Mouse (Mus musculus): ENCODE data around the gene Kmt5a. TPM values are rescaled to one million over a fixed set of nuclear protein-coding genes. Genes with fewer than 3 reads are reported as not detected.
"Not testable (repeated sequence)": the region's sequence is repeated elsewhere in the genome, so short reads cannot be mapped to it uniquely, and the experiment has no call there.

The Kmt5a gene
- total RNA-seq, 2 experiments from 2014 or later = 134 to 312 TPM

DNA sequence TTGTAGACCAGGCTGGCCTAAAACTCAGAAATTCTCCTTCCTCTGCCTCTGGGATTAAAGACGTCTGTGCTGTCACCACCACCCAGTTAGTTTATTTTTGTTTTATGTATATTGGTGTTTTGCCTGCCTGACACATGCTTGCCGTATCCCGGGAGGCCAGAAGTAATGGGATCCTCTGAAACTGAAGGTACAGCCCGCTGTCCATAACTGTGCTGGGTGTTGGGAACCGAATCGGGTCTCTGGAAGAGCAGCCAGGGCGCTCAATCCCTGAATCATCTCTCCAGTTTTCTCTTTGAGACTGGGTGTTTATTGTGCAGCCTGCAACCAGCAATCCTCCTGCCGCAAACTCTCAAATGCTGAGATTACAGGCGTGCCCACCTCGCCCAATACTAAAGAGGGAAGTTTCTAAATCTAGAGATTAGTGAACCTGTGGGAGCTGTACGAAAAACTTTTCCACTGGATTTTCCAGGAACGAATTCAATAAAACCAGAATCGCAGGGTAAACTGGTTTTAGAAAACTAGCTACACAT, 42.8 kb downstream of the Kmt5a start:
- no peak for ATAC-seq (replicated peaks; ENCODE audit: poor library complexity)

DNA sequence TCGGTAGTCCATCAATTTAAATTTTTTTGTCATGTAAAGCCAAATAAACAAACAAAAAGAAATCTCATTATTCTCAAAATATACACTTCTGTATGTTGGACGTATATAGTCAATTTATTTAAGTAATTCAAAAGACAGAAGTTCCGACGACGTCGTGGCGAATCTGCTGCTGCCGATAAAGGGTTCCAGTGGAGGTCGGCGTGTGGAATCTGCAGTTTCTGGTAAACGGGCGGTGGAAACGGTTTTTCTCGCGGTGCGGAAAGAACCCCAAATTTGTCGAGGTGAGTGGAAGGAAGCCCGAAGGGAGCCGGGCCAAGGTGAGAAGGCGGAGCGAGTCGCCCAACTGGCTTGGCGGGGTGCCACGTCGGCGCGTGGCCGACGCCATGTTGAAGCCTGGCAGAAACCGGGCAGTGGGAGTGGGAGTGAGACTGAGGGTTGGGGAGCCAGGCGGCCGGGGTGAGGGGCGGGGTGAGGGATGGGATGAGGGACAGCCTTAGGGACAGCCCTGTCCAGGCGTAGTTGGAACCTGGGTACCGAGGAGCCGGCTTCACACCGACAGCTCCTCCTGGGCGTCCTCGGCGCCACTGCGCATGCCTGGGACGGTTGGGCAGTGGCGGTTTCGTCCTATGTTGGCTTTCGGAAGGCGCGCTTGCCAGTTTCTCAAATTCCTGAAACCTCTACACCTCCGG, 43.4 kb downstream of the Kmt5a start, which contains the start of gene Snrnp35:
Gene Snrnp35 (plus strand): TSS at position 169 of the 689 bp plus-strand sequence.
- ATAC-seq (replicated peaks; ENCODE audit: poor library complexity) = peak; percentile 77

DNA sequence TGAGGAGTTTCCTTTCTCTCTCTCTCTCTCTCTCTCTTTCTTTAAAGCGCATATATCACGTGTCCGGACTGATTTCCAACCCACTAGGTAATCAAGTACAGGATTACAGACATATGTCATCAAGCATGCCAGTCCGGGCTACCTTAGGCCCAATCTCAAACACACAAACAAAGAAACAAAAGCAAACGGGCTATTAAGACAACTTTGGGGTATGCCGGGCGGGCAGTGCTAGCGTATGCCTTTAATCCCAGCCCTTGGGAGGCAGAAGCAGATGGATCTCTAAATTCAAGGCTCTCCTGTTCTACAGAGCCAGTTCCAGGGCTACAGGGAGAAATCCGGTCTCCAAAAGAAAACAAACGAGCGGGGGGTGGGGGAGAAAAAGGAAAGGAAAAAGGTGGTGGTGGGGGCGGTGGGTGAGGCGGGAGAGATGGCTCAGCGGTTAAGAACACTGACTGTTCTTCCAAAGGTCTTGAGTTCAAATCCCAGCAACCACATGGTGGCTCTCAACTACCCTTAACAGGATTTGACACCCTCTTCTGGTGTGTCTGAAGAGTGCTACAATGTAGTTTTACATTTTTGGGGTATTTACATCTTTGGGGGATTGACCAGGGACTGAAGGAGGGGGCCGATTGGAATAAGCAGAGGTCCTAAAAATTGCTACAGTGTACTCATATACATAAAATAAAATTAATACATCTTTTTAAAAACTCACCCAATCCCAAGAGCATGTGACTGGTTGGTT, 44.1 kb downstream of the Kmt5a start:
- no peak for ATAC-seq (replicated peaks; ENCODE audit: poor library complexity)

DNA sequence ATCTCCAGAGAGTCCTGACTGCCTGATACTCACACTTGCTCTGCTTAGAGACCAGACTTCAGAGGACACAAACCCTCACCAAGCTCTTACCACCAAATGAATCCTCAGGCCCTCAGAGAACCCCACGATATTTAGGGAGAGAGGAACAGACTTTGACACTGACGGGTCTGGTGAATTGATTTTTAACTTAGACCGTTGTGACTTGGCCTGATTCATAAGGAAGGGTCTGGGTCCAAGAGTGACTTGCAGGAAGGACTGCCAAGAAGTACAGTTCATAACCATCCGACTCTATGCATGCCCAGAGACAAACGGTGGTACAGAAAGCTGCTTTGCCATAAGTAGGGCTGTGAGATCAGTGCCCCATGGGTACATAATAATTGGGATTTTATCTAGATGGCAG, 45.9 kb downstream of the Kmt5a start:
- ATAC-seq (replicated peaks; ENCODE audit: poor library complexity) = no peak

DNA sequence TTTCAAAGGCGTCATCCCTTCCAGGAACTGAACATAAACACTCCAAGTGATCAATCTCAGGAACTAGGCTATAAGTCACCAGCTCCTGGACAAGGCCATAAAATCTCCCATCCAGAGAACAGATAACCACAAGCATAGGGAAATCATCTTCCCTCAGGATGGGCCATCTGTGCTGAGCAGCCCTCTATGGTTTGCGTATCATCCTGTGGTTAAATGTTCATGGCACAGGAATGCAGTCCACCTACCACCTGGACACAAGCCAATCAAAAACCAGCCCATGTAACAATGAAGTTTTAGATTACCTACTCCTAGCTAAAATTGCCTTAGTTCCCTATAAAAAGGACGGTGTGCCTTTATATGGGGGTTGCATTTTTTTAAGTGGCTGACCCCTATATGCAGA, 49.2 kb downstream of the Kmt5a start:
- ATAC-seq (replicated peaks; ENCODE audit: poor library complexity) = no peak

DNA sequence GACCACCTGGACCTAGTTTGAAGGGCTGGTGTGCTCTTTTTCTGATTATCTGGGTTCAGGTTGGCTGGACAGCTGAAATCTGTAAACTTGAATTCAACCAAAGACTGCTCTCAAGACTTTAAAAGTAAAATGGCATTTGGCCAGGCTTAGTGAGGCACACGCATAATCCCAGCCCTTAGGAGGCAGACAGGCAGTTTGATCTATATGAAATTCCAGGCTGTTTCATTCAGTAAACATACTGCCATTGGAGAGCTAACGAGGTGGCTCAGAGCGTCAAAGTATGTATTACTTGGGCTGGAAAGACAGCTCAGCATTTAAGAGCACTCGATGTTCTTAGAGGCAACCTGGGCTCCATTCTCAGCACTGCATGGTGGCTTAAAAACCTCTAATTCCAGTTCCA, 52.0 kb downstream of the Kmt5a start:
- no peak for ATAC-seq (replicated peaks; ENCODE audit: poor library complexity)

DNA sequence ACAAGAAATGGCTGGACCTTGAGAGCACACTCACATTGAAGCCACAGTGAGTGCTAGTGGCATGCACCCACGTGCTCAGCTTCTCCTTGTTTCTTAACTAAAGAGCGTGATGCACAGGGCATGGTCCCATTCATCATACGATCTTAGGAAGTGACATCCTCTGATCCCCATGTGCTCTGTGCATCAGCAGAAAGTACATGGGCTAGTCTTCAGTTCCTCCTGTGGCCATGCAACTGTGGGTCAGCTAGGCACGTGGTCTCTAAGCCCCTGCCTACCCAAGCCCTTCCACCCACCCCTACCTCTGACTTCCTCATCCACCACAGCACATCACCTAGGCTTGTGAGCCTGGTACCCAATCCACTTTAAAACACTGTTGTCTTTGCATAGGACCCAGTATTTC, 52.9 kb downstream of the Kmt5a start:
- ATAC-seq (replicated peaks; ENCODE audit: poor library complexity) = peak; percentile 59

DNA sequence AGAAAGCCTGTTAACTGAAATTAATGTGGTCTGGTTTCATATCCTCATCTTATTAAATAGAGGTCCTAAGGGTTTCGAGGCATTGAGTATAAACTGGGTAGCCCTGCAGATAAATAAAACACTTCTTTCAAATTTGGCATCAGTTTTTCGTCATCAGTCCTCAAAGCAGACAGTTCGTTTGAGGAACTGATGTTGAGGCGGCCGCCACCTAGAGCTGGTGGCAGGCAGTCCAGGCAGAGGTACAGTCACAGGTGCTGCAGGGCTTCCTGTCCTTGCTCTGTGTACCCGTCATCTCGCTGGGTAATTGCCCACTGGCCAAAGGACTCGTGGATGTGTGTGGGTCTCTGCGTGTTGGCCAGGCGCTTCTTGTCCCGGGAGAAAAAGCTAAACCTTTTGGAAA, 53.7 kb downstream of the Kmt5a start:
- peak; percentile 44; the same call in 1 of the 2 replicates for ATAC-seq (replicated peaks; ENCODE audit: poor library complexity)

DNA sequence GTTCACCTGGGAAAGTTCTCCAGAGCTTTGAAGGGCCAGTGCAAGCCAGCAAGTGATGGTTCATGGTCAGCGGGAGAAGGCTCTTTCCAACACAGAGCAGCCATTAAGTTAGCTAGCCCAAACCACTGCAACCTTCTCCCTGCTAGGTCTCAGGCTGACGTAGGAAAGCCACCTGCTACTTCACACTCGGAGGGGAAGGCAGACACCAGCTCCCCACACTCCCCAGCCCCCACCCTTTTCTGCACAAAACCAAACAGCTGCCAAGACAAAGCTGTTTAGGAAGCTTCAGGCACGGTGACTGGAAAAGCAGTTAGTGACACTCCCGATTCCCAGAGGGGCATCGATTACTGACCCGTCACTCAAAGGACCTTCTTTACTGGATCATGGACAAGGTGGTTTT, 55.8 kb downstream of the Kmt5a start:
- ATAC-seq (replicated peaks; ENCODE audit: poor library complexity) = no peak

DNA sequence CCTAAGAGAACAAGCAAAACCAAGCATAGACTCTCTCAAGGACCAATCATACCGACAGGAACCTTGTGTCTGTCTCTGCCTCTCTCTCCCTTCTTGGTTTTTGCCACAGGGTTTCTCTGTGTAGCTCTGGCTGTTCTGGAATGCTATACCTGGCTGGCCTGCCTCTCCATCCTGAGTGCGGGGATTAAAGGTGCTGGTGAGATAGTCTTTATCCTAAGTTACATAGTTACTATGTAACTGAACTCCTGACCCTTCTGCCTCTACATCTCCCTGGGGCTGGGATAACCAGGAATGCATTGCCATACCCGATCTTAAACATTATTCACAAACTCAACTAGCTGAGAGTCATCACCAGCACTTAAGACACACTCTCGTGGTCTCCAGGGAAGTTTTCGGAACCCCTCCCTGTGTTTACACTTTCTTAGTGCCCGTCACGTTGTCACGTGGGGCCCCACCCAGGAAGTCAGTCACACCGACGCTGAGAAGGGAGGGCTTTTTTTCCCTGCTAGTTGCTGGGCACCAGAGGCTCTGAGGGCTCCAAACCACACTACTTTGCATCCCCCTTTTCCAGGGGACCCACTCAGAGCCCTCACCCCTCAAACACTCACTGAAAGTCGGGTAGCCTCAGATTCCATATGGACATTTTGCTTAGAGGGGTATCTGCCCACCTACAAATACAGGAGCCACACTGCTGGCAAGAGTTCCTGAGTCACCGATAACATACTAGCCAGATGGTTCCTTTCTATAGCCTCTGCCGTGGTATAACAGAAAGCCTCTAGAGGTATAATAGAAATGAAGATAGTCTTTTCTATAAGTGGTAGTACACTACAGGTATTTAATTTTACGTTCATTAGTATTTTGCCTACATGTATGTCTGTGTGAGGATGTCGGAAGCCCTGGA, 57.1 kb downstream of the Kmt5a start:
- ATAC-seq (replicated peaks; ENCODE audit: poor library complexity) = peak; percentile 36

DNA sequence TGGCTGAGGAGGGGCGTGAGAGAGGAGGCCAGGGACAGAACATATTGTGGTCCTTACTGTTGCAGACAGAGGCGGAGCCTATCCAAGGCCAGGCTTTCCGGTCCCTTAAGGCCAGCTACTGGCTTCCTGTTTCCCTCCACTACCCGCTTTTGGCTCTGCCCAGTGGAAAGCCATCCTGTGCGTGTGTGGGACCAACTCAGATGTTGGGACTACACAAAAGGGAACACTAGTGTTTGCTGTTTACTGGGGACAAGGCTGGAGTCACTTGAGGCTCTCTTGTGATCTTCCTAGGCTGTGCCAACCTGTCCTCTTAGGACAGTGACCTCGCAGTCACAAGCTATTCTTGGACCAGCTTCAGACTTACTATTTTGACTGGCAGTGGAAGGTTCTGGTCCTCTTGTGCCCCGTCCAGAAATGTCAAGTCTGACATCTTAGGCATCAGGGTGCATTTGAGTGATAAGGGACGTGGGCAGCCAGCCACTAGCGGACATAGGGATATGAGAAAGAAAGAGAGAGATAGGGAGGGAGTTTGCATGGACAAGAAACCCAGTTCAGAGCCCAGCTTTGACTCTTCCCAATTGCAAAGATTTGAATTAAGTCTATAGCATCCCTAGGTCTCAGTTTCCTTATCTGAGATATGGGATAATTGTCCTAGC, 58.6 kb downstream of the Kmt5a start:
- peak; percentile 62 for ATAC-seq (replicated peaks; ENCODE audit: poor library complexity)

DNA sequence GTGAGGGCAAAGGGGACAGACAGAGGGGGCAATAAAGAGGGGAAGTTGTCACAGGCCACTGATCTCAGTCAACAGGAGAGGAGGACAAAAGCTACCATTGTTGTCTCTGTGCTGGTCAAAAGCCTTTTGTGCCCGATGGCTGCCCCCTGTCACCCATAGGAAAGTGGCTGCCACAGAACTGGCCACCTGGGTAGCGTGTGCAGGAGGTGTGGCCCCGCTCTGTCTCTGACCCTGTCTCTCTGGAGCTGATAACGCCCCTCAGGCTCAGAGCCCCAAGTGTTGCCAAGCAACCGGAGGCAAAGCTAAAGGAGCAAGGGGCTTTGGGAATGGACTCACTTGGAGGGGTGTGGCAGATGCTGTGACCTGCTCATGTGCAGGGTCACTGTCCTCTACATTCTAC, 59.3 kb downstream of the Kmt5a start:
- peak; percentile 21; the same call in 1 of the 2 replicates for ATAC-seq (replicated peaks; ENCODE audit: poor library complexity)

DNA sequence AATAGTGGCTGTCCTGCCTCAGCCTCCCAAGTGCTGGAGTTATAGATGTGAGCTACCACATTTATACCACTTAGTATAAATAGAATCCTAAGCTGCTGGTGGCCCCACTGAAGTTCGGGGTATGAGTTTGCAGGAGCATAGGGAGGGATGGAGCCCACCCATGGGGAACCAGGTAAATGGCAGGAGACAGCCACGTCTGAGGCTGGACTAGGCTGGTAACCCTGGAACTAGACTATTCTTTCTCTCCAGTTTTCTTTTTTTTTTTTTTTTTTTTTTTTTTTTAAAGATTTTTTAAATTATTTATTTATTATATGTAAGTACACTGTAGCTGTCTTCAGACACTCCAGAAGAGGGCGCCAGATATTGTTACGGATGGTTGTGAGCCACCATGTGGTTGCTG, 60.3 kb downstream of the Kmt5a start:
- not testable (repeated sequence) for ATAC-seq (replicated peaks; ENCODE audit: poor library complexity)

DNA sequence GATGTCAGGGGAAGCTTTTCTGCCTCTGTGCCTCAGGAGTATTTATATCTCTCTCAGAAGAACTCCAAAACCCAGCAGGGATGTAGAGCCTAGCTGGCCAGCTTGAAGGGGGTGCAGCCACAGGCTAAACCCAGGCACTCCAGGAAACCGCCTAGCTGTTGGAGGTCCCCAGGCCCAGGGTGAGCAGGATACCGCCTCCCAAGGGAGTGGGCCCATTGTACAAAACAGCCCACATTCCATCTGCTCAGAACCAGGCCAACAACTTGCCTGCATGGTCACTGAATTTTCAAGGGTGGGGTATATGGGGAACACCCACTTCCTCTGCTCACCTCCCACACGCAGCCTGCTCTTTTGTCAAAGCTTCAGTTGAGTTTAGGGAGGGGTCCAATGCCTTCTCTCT, 60.8 kb downstream of the Kmt5a start:
- no peak for ATAC-seq (replicated peaks; ENCODE audit: poor library complexity)

DNA sequence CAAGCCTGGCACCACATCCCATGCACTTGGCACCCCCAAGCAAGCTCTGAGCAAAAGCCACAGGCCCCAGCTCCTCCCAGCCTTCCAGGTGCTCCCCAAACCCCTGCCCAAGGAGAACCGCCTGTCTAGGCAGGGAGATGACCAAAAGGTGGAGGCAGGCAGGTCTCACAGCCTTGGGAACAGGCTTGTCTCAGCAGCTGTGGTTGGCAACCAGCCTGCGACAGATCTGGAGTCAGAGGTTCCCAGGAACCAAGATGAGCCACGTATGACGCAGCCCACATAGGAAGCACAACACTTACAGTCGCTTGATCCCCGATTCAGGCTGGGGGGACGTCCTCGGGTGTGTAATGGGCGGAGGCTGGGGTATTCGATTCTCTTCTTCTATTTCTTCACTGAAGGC, 61.8 kb downstream of the Kmt5a start:
- ATAC-seq (replicated peaks; ENCODE audit: poor library complexity) = no peak

DNA sequence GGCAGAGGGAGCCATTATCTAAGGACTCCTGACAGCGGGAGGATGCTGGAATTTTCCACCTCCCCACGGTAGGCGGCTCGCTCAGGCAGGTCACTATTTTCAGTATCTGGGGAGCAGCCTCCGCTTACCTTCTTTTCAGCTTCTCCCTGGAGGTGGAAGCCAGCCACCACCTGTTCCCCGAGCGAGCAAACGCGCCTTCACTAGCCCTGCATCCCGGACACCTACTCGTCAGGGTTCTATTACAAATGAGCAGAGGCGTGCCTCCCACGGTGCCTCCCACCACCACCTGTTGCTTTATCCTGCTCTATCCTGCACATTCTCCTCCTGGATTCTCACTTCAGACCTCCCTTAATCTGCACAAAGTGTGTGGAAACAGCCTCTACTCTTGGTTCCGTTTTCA, 64.0 kb downstream of the Kmt5a start:
- ATAC-seq (replicated peaks; ENCODE audit: poor library complexity) = no peak

DNA sequence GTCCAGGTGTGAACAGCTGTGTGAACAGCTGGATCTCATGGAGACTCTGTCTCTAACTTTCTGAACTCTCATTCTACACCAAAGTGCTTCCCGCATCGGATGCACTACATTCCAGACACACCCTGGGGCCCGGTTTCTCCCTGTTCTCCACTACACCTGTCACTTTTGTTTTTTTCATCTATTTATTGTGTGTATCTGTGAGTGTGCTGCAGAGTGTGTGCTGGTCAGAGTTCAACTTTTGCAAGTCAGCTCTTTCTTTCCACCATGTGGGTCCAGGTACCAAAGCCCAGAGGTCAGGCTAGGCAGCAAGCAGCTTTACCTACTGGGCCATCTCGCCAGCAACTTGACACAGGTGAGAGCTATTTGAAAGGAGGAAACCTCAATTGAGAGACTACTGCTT, 65.5 kb downstream of the Kmt5a start:
- ATAC-seq (replicated peaks; ENCODE audit: poor library complexity) = no peak

DNA sequence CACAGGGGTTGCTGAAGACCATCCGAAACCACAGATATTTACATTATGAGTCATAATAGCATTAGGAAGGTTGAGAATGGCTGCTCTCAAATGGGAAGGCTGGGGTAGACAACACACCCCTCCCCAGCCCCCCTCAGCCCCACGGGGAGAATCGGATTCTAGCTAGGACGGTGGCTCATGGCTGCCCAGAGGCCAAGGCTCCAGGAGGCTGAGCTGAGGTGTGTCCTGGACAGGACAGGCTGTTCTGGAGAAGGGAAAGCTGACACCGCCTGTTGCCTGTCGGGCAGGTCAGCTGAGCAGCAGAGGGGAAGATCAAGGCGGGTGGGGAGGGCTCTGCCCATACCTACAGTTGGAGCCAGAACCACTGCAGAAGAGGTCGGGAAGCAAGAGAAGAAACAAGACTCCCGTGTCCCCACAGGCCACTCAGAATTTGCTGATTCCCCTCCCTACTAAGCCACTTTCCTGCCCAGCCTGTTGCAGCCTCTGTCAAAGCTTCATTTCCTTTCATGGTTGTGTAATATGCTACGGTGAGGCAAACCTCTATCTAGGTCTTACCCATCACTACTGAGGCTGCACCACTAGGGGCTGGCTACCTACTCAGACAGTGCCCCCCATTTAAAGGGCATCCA, 67.1 kb downstream of the Kmt5a start:
- peak; percentile 93 for ATAC-seq (replicated peaks; ENCODE audit: poor library complexity)

DNA sequence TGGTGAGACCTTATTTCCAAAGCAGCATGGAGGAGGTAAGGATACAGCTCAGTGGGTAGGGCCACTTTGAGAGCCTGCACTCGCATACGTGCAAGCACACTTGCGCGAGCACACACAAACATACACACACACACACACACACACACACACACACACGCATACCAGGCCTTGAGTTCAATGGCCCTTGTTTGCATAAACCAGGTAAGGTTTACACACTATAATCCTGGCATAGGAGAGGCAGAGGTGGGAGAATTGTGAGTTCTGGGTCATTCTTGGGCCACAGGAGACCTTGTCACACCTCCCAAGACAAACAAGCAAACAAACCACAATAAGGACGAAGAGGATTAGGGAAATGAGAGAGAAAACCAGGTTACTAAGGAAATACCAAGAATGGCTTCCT, 69.5 kb downstream of the Kmt5a start:
- ATAC-seq (replicated peaks; ENCODE audit: poor library complexity) = no peak

DNA sequence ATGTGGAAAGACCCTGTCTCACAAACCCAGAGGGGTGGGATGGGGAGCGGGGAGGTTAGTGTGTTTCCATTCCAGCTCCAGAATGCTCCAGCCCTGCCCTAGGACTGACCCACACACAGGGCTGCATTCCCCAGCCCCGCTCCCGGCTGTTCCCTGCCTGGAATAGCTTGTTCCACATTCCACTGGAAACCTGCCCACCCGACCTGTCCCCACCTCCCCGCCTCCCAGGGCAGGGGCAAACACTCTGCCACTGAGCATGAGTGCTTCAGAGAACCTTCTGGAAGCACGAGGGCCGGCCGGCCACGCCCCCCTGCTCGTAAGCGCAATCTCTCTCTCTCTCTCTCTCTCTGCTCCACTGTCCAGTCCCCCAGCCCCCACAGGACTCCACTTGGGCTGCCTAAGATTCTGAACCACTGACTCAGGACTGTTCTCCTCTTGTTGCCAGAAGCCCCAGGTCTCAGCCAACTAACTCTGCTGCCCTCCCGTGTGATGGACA, 70.1 kb downstream of the Kmt5a start:
- no peak for ATAC-seq (replicated peaks; ENCODE audit: poor library complexity)

Data from megakaryocyte progenitor cell, adult 5-6 weeks (primary cell).